30 mouse cellular contexts compared by ENCODE assay signal in genomic region chr7:25288721-25289120, GRCm38 (mm10). TPM values are rescaled to one million over a fixed set of nuclear protein-coding genes. Genes with fewer than 3 reads are reported as not detected.
DNase-seq lines count a peak whose midpoint lies in the region; ATAC-seq and TF ChIP-seq lines count a peak whose summit lies in the region.
"Had no signal": no experiment of that assay in that cellular context is flagged by ENCODE, and none has a peak within 500 bp of the region (broad histone marks: within the 10 kb centered on the region; RNA-seq: fewer than 3 reads in every experiment).

No protein-coding gene starts in this region.

- peaks cover 96% of the 10 kb centered on the region for H3K36me3 ChIP-seq in midbrain, embryonic 10.5 days
- H3K36me3 ChIP-seq in midbrain, embryonic 11.5 days (ENCODE audit: control insufficient read depth, insufficient read depth, low read length): peaks cover 53% of the 10 kb centered on the region
- peaks cover 100% of the 10 kb centered on the region for H3K36me3 ChIP-seq in G1E (replicated peaks)
- peaks cover 93% of the 10 kb centered on the region for H3K36me3 ChIP-seq in embryonic facial prominence, embryonic 13.5 days

- peaks cover 25% of the 10 kb centered on the region for H3K4me1 ChIP-seq in midbrain, embryonic 10.5 days
- H3K4me1 ChIP-seq in midbrain, embryonic 11.5 days (ENCODE audit: control insufficient read depth, insufficient read depth, low read length): peaks cover 11% of the 10 kb centered on the region
- peaks cover 73% of the 10 kb centered on the region for H3K4me1 ChIP-seq in G1E (ENCODE audit: insufficient read depth, low read depth, low read length)
- peaks cover 32% of the 10 kb centered on the region for H3K4me1 ChIP-seq in embryonic facial prominence, embryonic 13.5 days

- DNase-seq in heart, adult 11 months: peak; percentile 91
- no peak for DNase-seq in heart, postnatal 4 days
- DNase-seq in midbrain, embryonic 10.5 days (ENCODE audit: low spot score): no peak
- DNase-seq in midbrain, embryonic 11.5 days (ENCODE audit: low spot score, missing footprints): no peak
- no peak for DNase-seq in G1E (ENCODE audit: low spot score)
- DNase-seq in lung, postnatal 10 days: no peak
- DNase-seq: adrenal gland, adult 8-10 months; adrenal gland, postnatal 25 days; B cell, adult 2 months; cerebellum, adult 8-10 months; cerebellum, postnatal 36 days; embryo, embryonic 11 days; forebrain, postnatal 0 days; gastrocnemius, postnatal 25 days had no signal

- no peaks in the 10 kb centered on the region for H3K27me3 ChIP-seq in midbrain, embryonic 10.5 days (ENCODE audit: low read depth, poor library complexity, severe bottlenecking)
- H3K27me3 ChIP-seq in midbrain, embryonic 11.5 days (ENCODE audit: control insufficient read depth, insufficient read depth, low read length): no peaks in the 10 kb centered on the region
- no peaks in the 10 kb centered on the region for H3K27me3 ChIP-seq in G1E (ENCODE audit: insufficient read depth, low read length)
- H3K27me3 ChIP-seq in embryonic facial prominence, embryonic 13.5 days: no peaks in the 10 kb centered on the region
- H3K27me3 ChIP-seq: CH12.LX; embryonic facial prominence, embryonic 15.5 days; hindbrain, embryonic 15.5 days had no signal

- H3K27ac ChIP-seq in midbrain, embryonic 10.5 days (replicated peaks): no peak overlapping the region
- H3K27ac ChIP-seq in midbrain, embryonic 11.5 days (ENCODE audit: low read depth, low read length): no peak overlapping the region
- no peak overlapping the region for H3K27ac ChIP-seq in embryonic facial prominence, embryonic 13.5 days
- H3K27ac ChIP-seq: embryonic facial prominence, embryonic 15.5 days; hindbrain, embryonic 15.5 days had no signal

- no peak overlapping the region for H3K9ac ChIP-seq in midbrain, embryonic 11.5 days (ENCODE audit: low read length)
- H3K9ac ChIP-seq in embryonic facial prominence, embryonic 13.5 days: no peak overlapping the region
- H3K9ac ChIP-seq: embryonic facial prominence, embryonic 15.5 days; forebrain, postnatal 0 days; hindbrain, embryonic 15.5 days had no signal

- peak overlapping the region; percentile 19; the same call in 1 of the 2 replicates for H3K4me3 ChIP-seq in midbrain, embryonic 10.5 days
- no peak overlapping the region for H3K4me3 ChIP-seq in midbrain, embryonic 11.5 days (ENCODE audit: low read depth, low read length)
- peak overlapping the region; percentile 21; the same call in 1 of the 2 replicates for H3K4me3 ChIP-seq in G1E (ENCODE audit: low read depth, low read length)
- peak overlapping the region; percentile 10; the same call in 1 of the 2 replicates for H3K4me3 ChIP-seq in embryonic facial prominence, embryonic 13.5 days
- H3K4me3 ChIP-seq: embryonic facial prominence, embryonic 15.5 days; hindbrain, embryonic 15.5 days had no signal

- no peak for ATAC-seq in midbrain, embryonic 11.5 days (ENCODE audit: low FRiP score)
- ATAC-seq in G1E (ENCODE audit: extremely low read depth, insufficient number of reproducible peaks, low FRiP score, poor library complexity, severe bottlenecking): no peak
- no peak for ATAC-seq in embryonic facial prominence, embryonic 13.5 days (ENCODE audit: insufficient number of reproducible peaks, insufficient read depth, low FRiP score, low TSS enrichment, low read depth)
- ATAC-seq: activated CD4-positive, CD25-positive, alpha-beta regulatory T cell, adult 4 months; forebrain, embryonic 14.5 days; forebrain, postnatal 0 days; inflammation-experienced regulatory T-cells, adult 6 months; intestine, embryonic 16.5 days had no signal

- no peak for TF ChIP-seq CTCF in G1E (IDR thresholded peaks at IDR 0.05; ENCODE audit: low read depth, low read length)

- H3K9me3 ChIP-seq in midbrain, embryonic 10.5 days (replicated peaks): peaks cover 11% of the 10 kb centered on the region; the same call in 1 of the 2 replicates
- peaks cover 3% of the 10 kb centered on the region; the same call in 1 of the 2 replicates for H3K9me3 ChIP-seq in midbrain, embryonic 11.5 days (ENCODE audit: control insufficient read depth, low read length)
- H3K9me3 ChIP-seq in G1E (replicated peaks): peaks cover 10% of the 10 kb centered on the region
- H3K9me3 ChIP-seq in embryonic facial prominence, embryonic 13.5 days: no peaks in the 10 kb centered on the region
- H3K9me3 ChIP-seq: embryonic facial prominence, embryonic 15.5 days; hindbrain, embryonic 15.5 days had no signal

- H3K4me2 ChIP-seq in midbrain, embryonic 11.5 days: no peak overlapping the region
- no peak overlapping the region for H3K4me2 ChIP-seq in embryonic facial prominence, embryonic 13.5 days
- H3K4me2 ChIP-seq: embryonic facial prominence, embryonic 15.5 days; heart, embryonic 11.5 days; hindbrain, embryonic 15.5 days had no signal

- WGBS in midbrain, embryonic 10.5 days: 94% methylated on average over 3 of the region's 3 CpGs
- WGBS in midbrain, embryonic 11.5 days: 86% methylated on average over 3 of the region's 3 CpGs
- 86% methylated on average over 3 of the region's 3 CpGs for WGBS in embryonic facial prominence, embryonic 13.5 days

RNA-seq across cellular contexts. Expression of gene Pafah1b3, which starts 9.1 kb away (rescaled TPM):
- total RNA-seq in heart, postnatal 4 days (2021): 10 to 100 TPM; 37.5 to 38.4 TPM
- 293 and 325 TPM in 2 replicates for polyA plus RNA-seq in midbrain, embryonic 10.5 days (2016; fragmentation: Nextera tagmentation; extraction: Ambion mirVana)
- 306 and 332 TPM in 2 replicates for polyA plus RNA-seq in midbrain, embryonic 11.5 days (2014; fragmentation: Nextera tagmentation; extraction: Ambion mirVana)
- total RNA-seq in G1E (2014; fragmentation: Nextera tagmentation) (39.0 and 41.3 TPM in 2 replicates), G1E (2017) (76.9 and 94.6 TPM in 2 replicates)
- polyA plus RNA-seq in G1E (2012): 69.0 and 79.2 TPM in 2 replicates
- polyA plus RNA-seq in embryonic facial prominence, embryonic 13.5 days (2015; fragmentation: Nextera tagmentation; extraction: Ambion mirVana): 315 and 322 TPM in 2 replicates

RNA-seq across cellular contexts. Expression of gene Prr19, which starts 12.5 kb away (rescaled TPM):
- total RNA-seq in heart, postnatal 4 days (2021): not detected
- 1.1 and 1.4 TPM in 2 replicates for polyA plus RNA-seq in midbrain, embryonic 10.5 days (2016; fragmentation: Nextera tagmentation; extraction: Ambion mirVana)
- 1.1 and 1.2 TPM in 2 replicates for polyA plus RNA-seq in midbrain, embryonic 11.5 days (2014; fragmentation: Nextera tagmentation; extraction: Ambion mirVana)
- total RNA-seq in G1E (2014; fragmentation: Nextera tagmentation) (not detected in 2 replicates), G1E (2017) (not detected in 2 replicates)
- polyA plus RNA-seq in G1E (2012): 0.07 TPM in 1 of 2 replicates, not detected in the other
- 0.60 and 0.92 TPM in 2 replicates for polyA plus RNA-seq in embryonic facial prominence, embryonic 13.5 days (2015; fragmentation: Nextera tagmentation; extraction: Ambion mirVana)
- total RNA-seq: adrenal gland, adult 8-10 months; adrenal gland, postnatal 25 days; CH12.LX; gastrocnemius, adult 8-10 months; gastrocnemius, postnatal 25 days; granulocyte monocyte progenitor cell, adult 5-6 weeks; heart, adult 8-10 months; heart, postnatal 25 days; MEL had no signal
- polyA plus RNA-seq: activated CD4-positive, CD25-positive, alpha-beta regulatory T cell, adult 4 months; heart, embryonic 14.5 days; heart, postnatal 0 days; inflammation-experienced regulatory T-cells, adult 6 months had no signal

RNA-seq across cellular contexts. Expression of gene Tmem145, which starts 17.2 kb away (rescaled TPM):
- not detected for total RNA-seq in heart, postnatal 4 days (2021)
- 2.1 and 5.1 TPM in 2 replicates for polyA plus RNA-seq in midbrain, embryonic 10.5 days (2016; fragmentation: Nextera tagmentation; extraction: Ambion mirVana)
- 7.2 and 7.7 TPM in 2 replicates for polyA plus RNA-seq in midbrain, embryonic 11.5 days (2014; fragmentation: Nextera tagmentation; extraction: Ambion mirVana)
- total RNA-seq in G1E (2014; fragmentation: Nextera tagmentation) (not detected in 2 replicates), G1E (2017) (not detected in 2 replicates)
- polyA plus RNA-seq in G1E (2012): not detected in 2 replicates
- 2.2 and 2.5 TPM in 2 replicates for polyA plus RNA-seq in embryonic facial prominence, embryonic 13.5 days (2015; fragmentation: Nextera tagmentation; extraction: Ambion mirVana)
- total RNA-seq: CH12.LX; gastrocnemius, adult 8-10 months; gastrocnemius, postnatal 25 days; granulocyte monocyte progenitor cell, adult 5-6 weeks; heart, postnatal 25 days; MEL had no signal
- polyA plus RNA-seq: activated CD4-positive, CD25-positive, alpha-beta regulatory T cell, adult 4 months; heart, postnatal 0 days; inflammation-experienced regulatory T-cells, adult 6 months had no signal

RNA-seq across cellular contexts. Expression of gene Cic, which starts 21.2 kb away (rescaled TPM):
- 100 to 1,000 TPM; 108 to 109 TPM for total RNA-seq in heart, postnatal 4 days (2021)
- polyA plus RNA-seq in midbrain, embryonic 10.5 days (2016; fragmentation: Nextera tagmentation; extraction: Ambion mirVana): 18.5 and 21.7 TPM in 2 replicates
- 25.5 and 29.7 TPM in 2 replicates for polyA plus RNA-seq in midbrain, embryonic 11.5 days (2014; fragmentation: Nextera tagmentation; extraction: Ambion mirVana)
- total RNA-seq in G1E (2014; fragmentation: Nextera tagmentation) (154 and 160 TPM in 2 replicates), G1E (2017) (32.2 and 36.6 TPM in 2 replicates)
- polyA plus RNA-seq in G1E (2012): 381 and 382 TPM in 2 replicates
- 46.2 and 47.4 TPM in 2 replicates for polyA plus RNA-seq in embryonic facial prominence, embryonic 13.5 days (2015; fragmentation: Nextera tagmentation; extraction: Ambion mirVana)

RNA-seq across cellular contexts. Expression of gene Megf8, which starts 28.2 kb away (rescaled TPM):
- 10 to 100 TPM; 26.2 to 29.3 TPM for total RNA-seq in heart, postnatal 4 days (2021)
- 13.9 and 14.9 TPM in 2 replicates for polyA plus RNA-seq in midbrain, embryonic 10.5 days (2016; fragmentation: Nextera tagmentation; extraction: Ambion mirVana)
- 9.1 and 10.3 TPM in 2 replicates for polyA plus RNA-seq in midbrain, embryonic 11.5 days (2014; fragmentation: Nextera tagmentation; extraction: Ambion mirVana)
- 14.3 and 14.4 TPM in 2 replicates for total RNA-seq in G1E (2014; fragmentation: Nextera tagmentation)
- 6.3 and 7.5 TPM in 2 replicates for total RNA-seq in G1E (2017)
- 24.4 and 25.3 TPM in 2 replicates for polyA plus RNA-seq in G1E (2012)
- polyA plus RNA-seq in embryonic facial prominence, embryonic 13.5 days (2015; fragmentation: Nextera tagmentation; extraction: Ambion mirVana): 17.6 and 18.5 TPM in 2 replicates
